Mouse (Mus musculus): ENCODE data around the gene Sp1.

GRCm38 (mm10) chr15:102409286-102409685 lies 3.3 kb downstream of the Sp1 start:
- no peak for TF ChIP-seq CEBPB (IDR thresholded peaks at IDR 0.05; ENCODE audit: low read depth)
- TF ChIP-seq MYOG (IDR thresholded peaks at IDR 0.05; ENCODE audit: control insufficient read depth, extremely low read depth, insufficient read length) = no peak
- TF ChIP-seq CTCF (IDR thresholded peaks at IDR 0.05; ENCODE audit: control insufficient read depth, insufficient read depth, insufficient read length) = no peak
- no peak for TF ChIP-seq USF1 (IDR thresholded peaks at IDR 0.05; ENCODE audit: low read depth)
- no peak for TF ChIP-seq MAX (IDR thresholded peaks at IDR 0.05)
- TF ChIP-seq MYOD1 (IDR thresholded peaks at IDR 0.05; ENCODE audit: control insufficient read depth, insufficient read length, low read depth) = no peak
- no peak for TF ChIP-seq FOSL1 (IDR thresholded peaks at IDR 0.05; ENCODE audit: insufficient read depth, low read length, poor library complexity, severe bottlenecking)
